Mouse (Mus musculus): ENCODE data around the gene Slc22a17.
"Not testable (repeated sequence)": the region's sequence is repeated elsewhere in the genome, so short reads cannot be mapped to it uniquely, and the experiment has no call there.

The Slc22a17 gene

DNA sequence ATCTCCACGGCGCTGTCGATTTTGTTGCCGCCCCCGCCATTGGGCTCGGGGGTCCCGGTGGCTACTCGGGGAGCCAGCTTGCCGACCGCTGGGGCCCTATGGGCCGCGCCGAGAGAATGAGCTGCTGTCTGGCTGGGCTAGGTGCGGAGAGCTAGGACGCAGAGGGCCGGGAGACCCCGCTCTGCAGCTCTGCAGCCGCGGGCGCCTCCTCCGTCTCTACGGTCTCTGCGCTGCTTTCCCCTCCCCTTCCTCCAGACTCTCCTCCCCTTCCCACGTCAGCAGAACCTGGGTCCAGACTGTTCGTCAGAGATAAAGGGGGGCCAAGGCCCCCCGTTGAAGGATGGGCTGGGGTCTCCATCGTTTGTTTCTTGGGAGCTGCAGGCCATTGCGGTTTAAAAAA lies at the start of gene Slc22a17:
Gene Slc22a17 (minus strand): TSS at position 247 of the 400 bp plus-strand sequence.
- peak; percentile 72 for DNase-seq (ENCODE audit: low read depth, low spot score)

- no peak for DNase-seq (ENCODE audit: low read depth, low spot score)
These were observed 49.8 kb upstream of the Slc22a17 start for GRCm38 (mm10) chr14:54962714-54963113.

DNA sequence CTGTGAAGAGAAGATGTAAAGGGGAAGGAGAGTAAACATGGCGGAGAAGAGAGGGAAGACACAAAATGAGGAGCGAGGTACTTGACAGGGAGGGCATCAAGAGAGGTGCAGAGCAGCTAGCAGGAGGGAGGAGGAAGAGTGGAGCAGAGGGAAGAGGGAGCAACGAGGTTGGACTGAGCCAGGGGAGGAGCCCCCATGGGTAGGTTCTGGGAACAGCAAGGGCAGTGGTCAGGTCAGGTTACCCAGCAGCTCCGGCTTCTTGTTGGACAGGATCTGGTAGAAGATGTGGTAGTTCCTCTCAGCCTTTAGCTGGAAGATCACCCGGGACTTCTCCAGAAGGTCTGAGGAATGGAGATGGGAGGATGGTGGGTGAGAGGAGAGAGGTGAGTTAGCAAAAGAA lies 48.6 kb upstream of the Slc22a17 start:
- no peak for DNase-seq (ENCODE audit: low read depth, low spot score)

DNA sequence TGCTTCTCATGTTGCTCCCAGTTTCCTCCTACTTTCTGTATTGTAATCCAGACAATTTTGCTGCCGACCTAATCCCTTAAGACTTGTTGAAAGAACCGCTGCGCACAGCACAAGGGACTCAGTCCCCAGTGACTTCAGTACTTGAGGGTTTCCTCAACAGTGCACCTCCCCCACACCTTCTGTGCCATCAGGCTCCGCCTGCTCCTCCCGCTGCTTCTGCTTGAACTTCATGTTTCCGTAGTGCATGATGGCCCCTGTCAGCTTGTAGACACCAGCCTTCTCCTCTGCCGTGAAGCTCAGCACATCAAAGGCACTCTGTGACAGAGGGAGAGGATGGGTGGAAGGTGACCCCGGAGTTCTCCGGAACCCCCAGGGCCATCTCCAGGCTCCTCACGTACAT lies 47.8 kb upstream of the Slc22a17 start:
- DNase-seq (ENCODE audit: low read depth, low spot score) = peak; percentile 40

GRCm38 (mm10) chr14:54959853-54960613 lies 47.1 kb upstream of the Slc22a17 start:
- DNase-seq (ENCODE audit: low read depth, low spot score) = not testable (repeated sequence)

GRCm38 (mm10) chr14:54959197-54959596 lies 46.3 kb upstream of the Slc22a17 start:
- no peak for DNase-seq (ENCODE audit: low read depth, low spot score)

GRCm38 (mm10) chr14:54958503-54958902 lies 45.6 kb upstream of the Slc22a17 start:
- no peak for DNase-seq (ENCODE audit: low read depth, low spot score)

- DNase-seq (ENCODE audit: low read depth, low spot score) = no peak
These were observed 43.6 kb upstream of the Slc22a17 start for GRCm38 (mm10) chr14:54956533-54956932.

GRCm38 (mm10) chr14:54955481-54955880 lies 42.5 kb upstream of the Slc22a17 start:
- no peak for DNase-seq (ENCODE audit: low read depth, low spot score)

DNA sequence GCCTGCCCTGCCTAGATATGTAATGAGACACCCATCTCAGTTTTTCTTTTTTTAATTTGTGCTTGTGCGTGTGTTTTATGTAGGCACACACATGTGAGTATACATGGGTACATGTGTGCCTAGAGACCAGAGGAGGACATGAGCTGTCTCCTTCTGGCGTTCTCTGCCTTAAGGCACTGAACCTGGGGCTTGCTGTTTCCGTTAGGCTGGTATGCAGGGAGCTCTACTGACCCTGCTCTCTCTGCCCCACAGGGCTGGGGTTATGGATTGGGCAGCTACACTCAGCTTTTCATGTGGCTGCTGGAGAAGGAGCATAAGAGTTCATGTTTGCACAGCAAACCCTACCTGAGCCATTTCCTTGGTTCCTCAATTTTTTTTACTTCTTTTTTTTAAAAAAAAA lies 41.5 kb upstream of the Slc22a17 start:
- no peak for DNase-seq (ENCODE audit: low read depth, low spot score)

GRCm38 (mm10) chr14:54953664-54954206 lies 40.8 kb upstream of the Slc22a17 start:
- no peak for DNase-seq (ENCODE audit: low read depth, low spot score)

DNA sequence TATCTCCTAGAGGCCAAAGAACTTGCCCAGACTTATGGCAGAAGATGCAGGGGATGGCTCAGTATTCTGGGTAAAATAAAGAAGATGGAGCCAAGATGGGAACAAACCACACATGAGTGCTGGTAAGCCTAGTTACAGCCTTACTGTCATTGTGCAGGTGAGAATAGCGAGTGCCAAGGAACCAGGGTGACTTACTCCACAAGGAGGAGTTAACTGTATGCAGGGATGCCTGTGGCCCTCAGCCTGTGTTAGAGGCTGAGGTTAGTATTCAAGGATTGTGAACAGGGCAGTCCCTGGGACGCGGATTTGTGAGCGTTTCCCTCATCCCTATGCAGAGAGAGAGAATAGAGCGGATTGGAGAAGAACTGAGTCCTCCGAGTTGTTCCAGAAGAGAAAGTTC lies 38.7 kb upstream of the Slc22a17 start:
- no peak for DNase-seq (ENCODE audit: low read depth, low spot score)

GRCm38 (mm10) chr14:54950493-54950892 lies 37.6 kb upstream of the Slc22a17 start:
- no peak for DNase-seq (ENCODE audit: low read depth, low spot score)

- DNase-seq (ENCODE audit: low read depth, low spot score) = no peak
These were observed 35.8 kb upstream of the Slc22a17 start for GRCm38 (mm10) chr14:54948781-54949180.

GRCm38 (mm10) chr14:54947008-54947407 lies 34.1 kb upstream of the Slc22a17 start:
- DNase-seq (ENCODE audit: low read depth, low spot score) = not testable (repeated sequence)

DNA sequence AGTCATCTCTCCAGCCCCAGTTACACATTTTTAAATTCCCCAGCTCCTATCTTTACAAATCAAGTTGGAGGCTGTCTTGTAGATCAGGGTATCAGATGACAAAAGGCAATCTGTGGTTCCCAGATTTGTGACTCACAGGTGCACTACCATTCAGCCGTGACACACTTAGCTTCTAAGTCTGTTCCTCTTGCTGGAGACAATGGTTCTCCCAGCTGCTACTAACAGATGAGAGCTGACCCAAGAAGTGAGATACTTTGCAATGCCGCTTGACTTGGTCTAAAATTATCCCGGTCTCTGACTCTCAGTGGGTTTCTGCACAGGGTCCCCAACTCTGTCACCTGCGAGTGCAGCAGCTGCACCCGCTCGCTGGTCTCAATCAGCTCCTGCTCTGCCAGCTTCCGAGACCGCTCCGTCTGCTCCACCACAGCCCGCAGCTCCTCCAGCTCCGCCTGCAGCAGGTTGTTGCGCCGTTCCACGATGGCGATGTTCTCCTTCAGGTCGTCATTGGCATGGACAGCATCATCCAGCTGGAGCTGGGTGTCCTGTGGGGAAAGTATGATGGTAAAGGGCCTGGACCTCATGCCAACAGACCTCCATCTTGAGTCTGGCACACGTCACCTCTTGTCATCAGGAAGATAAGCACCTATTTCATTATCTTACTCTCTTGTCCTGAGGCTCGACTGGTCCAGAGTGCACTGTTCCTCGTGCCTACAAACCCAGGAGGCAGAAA lies 33.2 kb upstream of the Slc22a17 start:
- DNase-seq (ENCODE audit: low read depth, low spot score) = no peak

DNA sequence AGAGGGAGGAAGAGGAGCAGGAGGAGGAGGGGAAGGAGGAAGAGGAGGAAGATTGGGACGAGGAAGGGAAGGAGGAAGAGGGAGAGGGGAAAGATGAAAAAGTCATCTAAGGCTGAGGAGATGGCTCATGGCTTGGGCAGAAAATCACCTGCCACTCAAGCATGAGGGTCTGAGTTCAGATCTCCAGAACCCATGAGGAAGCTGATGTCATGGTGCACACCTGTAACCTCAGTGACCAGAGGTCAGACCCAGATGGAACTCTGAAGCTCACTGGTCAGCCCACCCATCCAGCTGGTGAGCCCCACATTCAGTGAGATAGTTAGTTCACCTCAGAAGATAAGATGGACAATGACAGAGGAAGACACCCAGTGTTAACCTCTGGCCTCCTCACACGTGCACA lies 32.0 kb upstream of the Slc22a17 start:
- no peak for DNase-seq (ENCODE audit: low read depth, low spot score)

DNA sequence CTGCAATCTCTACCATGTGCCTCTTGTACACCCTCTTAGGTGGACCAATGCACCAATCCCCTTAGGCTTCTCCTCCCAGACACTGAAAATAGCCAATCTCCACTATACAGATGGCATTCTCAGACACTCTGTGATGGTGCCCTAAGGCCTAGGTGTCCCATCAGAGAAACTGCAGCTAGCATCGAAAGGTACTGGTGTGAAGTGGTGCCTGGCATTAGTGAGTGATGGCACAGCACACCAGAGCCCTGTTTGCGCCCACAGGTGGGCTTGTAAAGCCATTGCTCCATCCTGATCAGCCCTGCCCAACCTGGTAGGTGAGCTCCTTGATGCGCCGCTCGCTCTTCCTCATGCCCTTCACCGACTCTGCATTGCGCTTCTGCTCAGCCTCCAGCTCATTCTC lies 31.0 kb upstream of the Slc22a17 start:
- DNase-seq (ENCODE audit: low read depth, low spot score) = no peak

DNA sequence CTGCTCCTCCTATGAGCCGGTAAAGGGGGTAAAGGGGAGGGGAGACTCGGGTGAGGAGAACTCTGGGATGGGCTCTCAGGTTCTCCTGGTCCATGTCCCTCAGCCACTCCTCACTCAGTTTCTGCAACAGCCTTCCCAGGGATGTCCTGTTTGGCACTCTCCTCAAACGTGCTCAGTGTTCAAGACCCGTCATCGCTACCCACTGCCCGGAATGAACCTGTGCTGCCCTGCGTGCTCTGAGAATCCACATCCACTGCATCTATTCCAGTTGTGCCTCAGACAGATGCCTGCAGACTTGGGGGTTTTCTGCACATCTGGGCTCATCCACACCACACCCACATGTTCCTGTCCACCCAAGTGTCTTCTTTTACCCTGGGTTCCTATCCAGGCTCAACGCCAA lies 29.5 kb upstream of the Slc22a17 start:
- no peak for DNase-seq (ENCODE audit: low read depth, low spot score)

DNA sequence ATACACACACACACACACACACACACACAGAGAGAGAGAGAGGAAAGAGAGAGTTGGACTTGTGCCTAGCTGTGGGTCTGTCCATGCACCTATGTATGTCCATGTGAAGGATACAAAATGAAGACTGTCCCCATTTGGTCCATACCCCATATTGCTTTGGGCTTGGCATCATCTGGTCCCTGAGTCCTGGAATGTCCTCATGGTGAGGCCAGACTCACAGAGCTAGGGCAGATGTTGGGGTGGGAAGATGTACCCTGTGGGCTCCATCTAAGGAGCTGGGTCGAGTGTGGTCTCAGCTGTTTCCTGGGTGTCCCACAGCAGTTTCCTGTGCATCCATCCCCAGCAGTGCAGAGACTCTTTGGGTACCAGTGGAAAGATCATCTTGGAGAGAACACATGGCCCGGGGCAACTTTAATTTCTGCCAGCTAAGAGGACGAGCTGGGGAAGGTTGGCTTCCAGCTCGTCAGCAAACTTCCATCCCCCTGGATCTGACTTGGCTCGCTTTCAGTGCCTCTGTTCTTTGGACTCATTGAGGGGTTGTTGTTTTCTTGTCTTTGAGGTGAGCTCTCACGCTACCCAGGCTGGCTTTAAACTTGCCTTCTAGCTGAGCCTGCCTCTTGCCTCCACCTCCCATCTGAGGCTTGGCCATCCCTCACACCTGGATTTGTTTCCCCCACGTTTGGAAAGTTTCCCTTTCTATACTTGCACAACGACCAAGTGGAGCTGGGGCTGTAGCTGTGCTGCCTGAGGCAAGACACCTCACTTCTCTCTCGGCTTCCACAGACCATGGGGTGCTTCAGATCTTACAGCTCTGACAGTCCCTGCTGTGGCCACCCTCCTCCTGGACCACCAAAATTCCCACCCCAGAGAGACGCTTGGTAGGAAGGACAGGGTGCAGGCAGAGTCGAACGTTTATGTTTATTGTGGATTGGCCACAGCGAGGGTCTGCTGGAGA lies 28.4 kb upstream of the Slc22a17 start:
- no peak for DNase-seq (ENCODE audit: low read depth, low spot score)

DNA sequence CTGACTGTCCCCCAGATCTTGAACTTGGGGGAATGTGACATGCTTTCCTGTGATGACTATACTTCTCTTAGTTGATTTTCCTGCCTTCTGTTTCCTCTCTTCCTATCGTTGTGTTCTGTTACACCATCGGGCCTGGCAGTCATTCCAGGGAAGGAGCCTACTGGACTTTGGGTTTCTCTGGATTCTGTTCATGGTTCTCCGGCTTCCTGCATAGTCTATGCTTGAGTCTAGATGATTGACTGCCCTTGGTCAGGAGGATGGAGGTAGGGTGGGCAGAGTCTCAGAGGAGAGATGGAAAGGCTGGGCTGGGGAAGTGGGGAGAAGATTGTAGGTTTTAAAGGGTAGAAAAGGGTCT lies 27.2 kb upstream of the Slc22a17 start:
- no peak for DNase-seq (ENCODE audit: low read depth, low spot score)
